Mouse (Mus musculus): ENCODE results near the gene Gm42906.

- no peak for TF ChIP-seq CTCF (IDR thresholded peaks at IDR 0.05; ENCODE audit: control insufficient read depth, insufficient read depth, insufficient read length)
- no peak for TF ChIP-seq MYOG (IDR thresholded peaks at IDR 0.05; ENCODE audit: control insufficient read depth, extremely low read depth, insufficient read length)
- no peak for TF ChIP-seq USF1 (IDR thresholded peaks at IDR 0.05; ENCODE audit: low read depth)
- TF ChIP-seq MYOD1 (IDR thresholded peaks at IDR 0.05; ENCODE audit: control insufficient read depth, insufficient read length, low read depth), result no peak
- TF ChIP-seq MAX (IDR thresholded peaks at IDR 0.05), result no peak
- TF ChIP-seq CEBPB (IDR thresholded peaks at IDR 0.05; ENCODE audit: low read depth), result no peak
- no peak for TF ChIP-seq FOSL1 (IDR thresholded peaks at IDR 0.05; ENCODE audit: insufficient read depth, low read length, poor library complexity, severe bottlenecking)
These were observed 217.9 kb downstream of the Gm42906 start for GRCm38 (mm10) chr5:151210060-151210459.

Measured in C2C12 (cell line).